Mouse (Mus musculus) kidney, postnatal 0 days (tissue): ENCODE data around the gene Gatad2a. TPM values are rescaled to one million over a fixed set of nuclear protein-coding genes. Genes with fewer than 3 reads are reported as not detected.
A peak's percentile ranks its signal among the peaks of the same experiment; 100 is the strongest.

Source experiments
- ATAC-seq: fragments of 200-750 bp; cut with Nextera tagmentation; replicated peaks from 2 replicates; pipeline ENCODE4 v1.8.0; 2017; ENCODE audit warnings: low read depth, moderate number of reproducible peaks, moderate TSS enrichment, moderate library complexity; ENCODE audit not compliant: low FRiP score
- DNase-seq: peaks from one replicate; pipeline ENCODE4 v3.0.0-alpha.2; 2016; ENCODE audit warnings: low spot score
- H3K27ac ChIP-seq: fragments of 300-500 bp; sonication (generic); 2 replicates; pipeline ENCODE4 v1.5.1; 2014; ENCODE audit warnings: mild to moderate bottlenecking
- H3K27me3 ChIP-seq: fragments of 300-500 bp; sonication (generic); 2 replicates; pipeline ENCODE4 v1.6.1; 2014; ENCODE audit warnings: low read length, mixed read lengths; ENCODE audit not compliant: insufficient read depth
- H3K36me3 ChIP-seq: fragments of 300-500 bp; sonication (generic); 2 replicates; pipeline ENCODE4 v1.6.1; 2014; ENCODE audit warnings: low read length, mixed read lengths; ENCODE audit not compliant: insufficient read depth
- H3K4me1 ChIP-seq: fragments of 300-500 bp; sonication (generic); replicated peaks from 2 replicates; pipeline ENCODE4 v1.6.1; 2014; ENCODE audit warnings: antibody characterized with exemption, low read length, mixed read lengths; ENCODE audit not compliant: insufficient read depth
- H3K4me2 ChIP-seq: fragments of 300-500 bp; sonication (generic); 2 replicates; pipeline ENCODE4 v1.6.1; 2014; ENCODE audit warnings: mild to moderate bottlenecking, low read length, moderate library complexity, mixed read lengths
- H3K4me3 ChIP-seq: fragments of 300-500 bp; sonication (generic); replicated peaks from 2 replicates; pipeline ENCODE4 v1.5.1; 2014; ENCODE audit warnings: low read depth, low read length
- H3K9ac ChIP-seq: fragments of 300-500 bp; sonication (generic); 2 replicates; pipeline ENCODE4 v1.6.1; 2014; ENCODE audit warnings: low read depth, low read length
- H3K9me3 ChIP-seq: fragments of 300-500 bp; sonication (generic); replicated peaks from 2 replicates; pipeline ENCODE4 v1.6.1; 2016; ENCODE audit warnings: low read length, inconsistent platforms, mixed read lengths
- CTCF ChIP-seq: IDR thresholded peaks from 2 replicates; pipeline ENCODE4 v1.5.1; 2016; ENCODE audit warnings: antibody characterized with exemption, low read depth, mild to moderate bottlenecking, moderate library complexity
- WGBS: fragments of 180-500 bp; shearing (Covaris S2); extraction: QIAGEN DNeasy Blood & Tissue Kit; methylation state at CpG from one replicate; pipeline ENCODE4 v1.1.7; 2014; 5-methylcytosine and 5-hydroxymethylcytosine counted together
- polyA plus RNA-seq: library from polyadenylated mRNA; unstranded; fragments of >200 nt; fragmentation: Nextera tagmentation; extraction: Ambion mirVana; gene quantifications from 2 replicates; pipeline ENCODE4 v1.2.1, GENCODE M21; 2015

Gatad2a gene
- polyA plus RNA-seq, 1 experiment from 2014 or later: 49.5 TPM

- no peak for TF ChIP-seq CTCF
- H3K27ac ChIP-seq: no peak overlapping the region
- DNase-seq (no peak), ATAC-seq (no peak)
- no peak overlapping the region for H3K4me3 ChIP-seq
- H3K9ac ChIP-seq: 0 out of 2 replicates have a peak overlapping the region, but pooled peaks have one; percentile 5
- H3K9me3 ChIP-seq: no peaks in the 10 kb centered on the region
- no peaks in the 10 kb centered on the region for H3K27me3 ChIP-seq
- peak overlapping the region; percentile 25; the same call in 1 of the 2 replicates for H3K4me2 ChIP-seq
- H3K4me1 ChIP-seq: peaks cover 10% of the 10 kb centered on the region; the same call in 1 of the 2 replicates
- 80% methylated on average over 2 of the region's 2 CpGs for WGBS
- H3K36me3 ChIP-seq: no peaks in the 10 kb centered on the region
Observed at GRCm38 (mm10) chr8:69970880-69971279, 25.3 kb downstream of the Gatad2a start.

- DNase-seq (no peak), ATAC-seq (no peak)
- Histone ChIP-seq H3K9ac (no peak overlapping the region), H3K4me1 (peaks cover 10% of the 10 kb centered on the region; the same call in 1 of the 2 replicates), H3K27ac (no peak overlapping the region), H3K36me3 (no peaks in the 10 kb centered on the region), H3K4me2 (no peak overlapping the region), H3K9me3 (no peaks in the 10 kb centered on the region), H3K4me3 (no peak overlapping the region), H3K27me3 (no peaks in the 10 kb centered on the region)
- TF ChIP-seq CTCF: no peak
- WGBS: 68% methylated on average over 4 of the region's 4 CpGs
Observed at GRCm38 (mm10) chr8:69967291-69967933, 28.8 kb downstream of the Gatad2a start.

GRCm38 (mm10) chr8:69959241-69959640 is 36.9 kb downstream of the Gatad2a start:
- ATAC-seq (no peak), DNase-seq (no peak)
- no peak overlapping the region; the same call in 1 of the 2 replicates for H3K27ac ChIP-seq
- TF ChIP-seq CTCF: no peak
- H3K36me3 ChIP-seq: no peaks in the 10 kb centered on the region
- H3K9ac ChIP-seq: no peak overlapping the region
- H3K4me1 ChIP-seq: peaks cover 2% of the 10 kb centered on the region
- no peak overlapping the region for H3K4me3 ChIP-seq
- H3K9me3 ChIP-seq: no peaks in the 10 kb centered on the region
- no peak overlapping the region for H3K4me2 ChIP-seq
- no peaks in the 10 kb centered on the region for H3K27me3 ChIP-seq

GRCm38 (mm10) chr8:69957879-69958278 is 38.3 kb downstream of the Gatad2a start:
- Histone ChIP-seq H3K27ac (no peak overlapping the region), H3K4me1 (peaks cover 4% of the 10 kb centered on the region), H3K36me3 (no peaks in the 10 kb centered on the region), H3K9me3 (no peaks in the 10 kb centered on the region), H3K4me2 (no peak overlapping the region), H3K4me3 (no peak overlapping the region), H3K27me3 (no peaks in the 10 kb centered on the region), H3K9ac (no peak overlapping the region)
- DNase-seq: no peak
- TF ChIP-seq CTCF: no peak
- no peak for ATAC-seq

- ATAC-seq: no peak
- H3K9me3 ChIP-seq: no peaks in the 10 kb centered on the region
- no peak overlapping the region for H3K27ac ChIP-seq
- H3K4me2 ChIP-seq: no peak overlapping the region
- H3K27me3 ChIP-seq: no peaks in the 10 kb centered on the region
- H3K4me3 ChIP-seq: no peak overlapping the region
- H3K9ac ChIP-seq: no peak overlapping the region
- DNase-seq: no peak
- H3K36me3 ChIP-seq: no peaks in the 10 kb centered on the region
- H3K4me1 ChIP-seq: peaks cover 4% of the 10 kb centered on the region
- no peak for TF ChIP-seq CTCF
- 38% methylated on average over 1 of the region's 1 CpGs for whole genome bisulfite sequencing
Observed at GRCm38 (mm10) chr8:69957419-69957818, 38.8 kb downstream of the Gatad2a start.

GRCm38 (mm10) chr8:69956651-69957050 is 39.5 kb downstream of the Gatad2a start:
- 56% methylated on average over 2 of the region's 2 CpGs for WGBS
- Histone ChIP-seq H3K9ac (no peak overlapping the region), H3K4me1 (peaks cover 4% of the 10 kb centered on the region), H3K4me2 (no peak overlapping the region), H3K36me3 (no peaks in the 10 kb centered on the region), H3K27ac (no peak overlapping the region), H3K27me3 (no peaks in the 10 kb centered on the region), H3K4me3 (no peak overlapping the region), H3K9me3 (no peaks in the 10 kb centered on the region)
- no peak for TF ChIP-seq CTCF
- no peak for ATAC-seq
- no peak for DNase-seq
